Mouse (Mus musculus) brain, embryonic 14.5 days (tissue): ENCODE data around the gene Rsg1.

Source experiments
- CTCF ChIP-seq: fragments of 200-500 bp; IDR thresholded peaks from 2 replicates; pipeline ENCODE4 v1.5.1; 2012; ENCODE audit warnings: inconsistent platforms, mild to moderate bottlenecking, moderate library complexity, borderline replicate concordance; ENCODE audit not compliant: insufficient read depth, insufficient read length; ENCODE audit errors: extremely low read depth
- POLR2A ChIP-seq: fragments of 200-500 bp; IDR thresholded peaks from 2 replicates; pipeline ENCODE4 v1.6.1; 2012; ENCODE audit warnings: mild to moderate bottlenecking, inconsistent platforms, borderline replicate concordance; ENCODE audit not compliant: poor library complexity, insufficient read depth, insufficient read length, severe bottlenecking; ENCODE audit errors: extremely low read depth

DNA sequence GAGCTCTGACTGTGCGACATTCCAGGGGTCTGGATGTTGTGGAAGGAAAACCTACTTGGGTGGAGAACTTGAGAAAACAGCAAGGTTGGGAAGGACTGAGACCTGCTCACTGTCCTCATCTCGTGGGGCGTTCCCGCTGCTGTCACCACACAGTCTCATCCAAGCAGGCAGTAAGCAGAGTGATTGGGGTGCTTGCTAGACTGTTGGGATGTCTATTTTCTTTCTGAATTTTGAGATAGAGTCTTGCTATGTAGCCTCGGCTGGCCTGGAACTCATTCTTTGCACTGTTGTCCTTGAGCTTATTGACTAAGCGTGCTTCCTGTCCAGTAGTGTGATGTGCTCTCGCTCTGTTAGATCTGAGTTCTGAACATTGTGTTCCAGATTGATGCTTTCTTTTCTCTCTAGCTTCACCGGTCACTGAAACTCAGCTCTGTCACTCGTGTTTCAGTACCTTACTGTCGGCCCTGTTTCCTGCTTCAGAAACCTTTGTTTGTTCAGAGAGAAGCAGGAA, 37.4 kb upstream of the Rsg1 start:
- TF ChIP-seq POLR2A (no peak), CTCF (no peak)
